Mouse (Mus musculus): Measurements from ENCODE around the gene Fgf14. TPM values are rescaled to one million over a fixed set of nuclear protein-coding genes. Genes with fewer than 3 reads are reported as not detected.
"Not testable (repeated sequence)": the region's sequence is repeated elsewhere in the genome, so short reads cannot be mapped to it uniquely, and the experiment has no call there.

Fgf14 gene
- polyA plus RNA-seq, 1 experiment from 2014 or later = 10.5 TPM

GRCm38 (mm10) chr14:124037434-124037833 is 639.5 kb downstream of the Fgf14 start:
- no peaks in the 10 kb centered on the region for H3K27me3 ChIP-seq (ENCODE audit: control insufficient read depth, insufficient read depth, low read length)
- no peaks in the 10 kb centered on the region for H3K36me3 ChIP-seq (ENCODE audit: control insufficient read depth, insufficient read depth, low read length)
- peak; percentile 54; the same call in 1 of the 2 replicates for ATAC-seq (ENCODE audit: low FRiP score)
- no peak overlapping the region for H3K4me3 ChIP-seq (ENCODE audit: low read depth, low read length)
- H3K4me1 ChIP-seq (ENCODE audit: control insufficient read depth, insufficient read depth, low read length) = peaks cover 2% of the 10 kb centered on the region; the same call in 1 of the 2 replicates
- no peak overlapping the region for H3K27ac ChIP-seq (ENCODE audit: low read depth, low read length)
- H3K4me2 ChIP-seq = no peak overlapping the region
- no peak for DNase-seq (ENCODE audit: low spot score, missing footprints)
- H3K9ac ChIP-seq (ENCODE audit: low read length) = no peak overlapping the region
- 68% methylated on average over 4 of the region's 4 CpGs for WGBS
- no peaks in the 10 kb centered on the region for H3K9me3 ChIP-seq (ENCODE audit: control insufficient read depth, low read length)

GRCm38 (mm10) chr14:124036575-124037205 is 640.2 kb downstream of the Fgf14 start:
- no peak overlapping the region for H3K27ac ChIP-seq (ENCODE audit: low read depth, low read length)
- no peaks in the 10 kb centered on the region for H3K36me3 ChIP-seq (ENCODE audit: control insufficient read depth, insufficient read depth, low read length)
- no peak overlapping the region for H3K4me3 ChIP-seq (ENCODE audit: low read depth, low read length)
- peaks cover 2% of the 10 kb centered on the region; the same call in 1 of the 2 replicates for H3K4me1 ChIP-seq (ENCODE audit: control insufficient read depth, insufficient read depth, low read length)
- ATAC-seq (ENCODE audit: low FRiP score) (peak; percentile 67), DNase-seq (ENCODE audit: low spot score, missing footprints) (no peak)
- no peaks in the 10 kb centered on the region for H3K27me3 ChIP-seq (ENCODE audit: control insufficient read depth, insufficient read depth, low read length)
- 32% methylated on average over 1 of the region's 1 CpGs for WGBS
- H3K9me3 ChIP-seq (ENCODE audit: control insufficient read depth, low read length) = no peaks in the 10 kb centered on the region
- H3K9ac ChIP-seq (ENCODE audit: low read length) = no peak overlapping the region
- H3K4me2 ChIP-seq = no peak overlapping the region

GRCm38 (mm10) chr14:124033302-124033701 is 643.6 kb downstream of the Fgf14 start:
- not testable (repeated sequence) for H3K9ac ChIP-seq (ENCODE audit: low read length); H3K9me3 ChIP-seq (ENCODE audit: control insufficient read depth, low read length); H3K36me3 ChIP-seq (ENCODE audit: control insufficient read depth, insufficient read depth, low read length); H3K27me3 ChIP-seq (ENCODE audit: control insufficient read depth, insufficient read depth, low read length); H3K4me1 ChIP-seq (ENCODE audit: control insufficient read depth, insufficient read depth, low read length); DNase-seq (ENCODE audit: low spot score, missing footprints); H3K4me2 ChIP-seq; ATAC-seq (ENCODE audit: low FRiP score); H3K27ac ChIP-seq (ENCODE audit: low read depth, low read length); H3K4me3 ChIP-seq (ENCODE audit: low read depth, low read length)
- 43% methylated on average over 3 of the region's 3 CpGs for WGBS

- WGBS = 91% methylated on average over 1 of the region's 1 CpGs
- DNase-seq (ENCODE audit: low spot score, missing footprints) (no peak), ATAC-seq (ENCODE audit: low FRiP score) (no peak)
- Histone ChIP-seq H3K4me2 (no peak overlapping the region), H3K27me3 (ENCODE audit: control insufficient read depth, insufficient read depth, low read length) (no peaks in the 10 kb centered on the region), H3K4me3 (ENCODE audit: low read depth, low read length) (no peak overlapping the region), H3K4me1 (ENCODE audit: control insufficient read depth, insufficient read depth, low read length) (no peaks in the 10 kb centered on the region), H3K27ac (ENCODE audit: low read depth, low read length) (no peak overlapping the region), H3K9me3 (ENCODE audit: control insufficient read depth, low read length) (no peaks in the 10 kb centered on the region), H3K36me3 (ENCODE audit: control insufficient read depth, insufficient read depth, low read length) (no peaks in the 10 kb centered on the region), H3K9ac (ENCODE audit: low read length) (no peak overlapping the region)
Measured at GRCm38 (mm10) chr14:124027886-124028670, 648.8 kb downstream of the Fgf14 start.

- no peak overlapping the region for H3K27ac ChIP-seq (ENCODE audit: low read depth, low read length)
- H3K4me3 ChIP-seq (ENCODE audit: low read depth, low read length) = no peak overlapping the region
- ATAC-seq (ENCODE audit: low FRiP score) = no peak
- peak; percentile 47 for DNase-seq (ENCODE audit: low spot score, missing footprints)
- H3K9me3 ChIP-seq (ENCODE audit: control insufficient read depth, low read length) = no peaks in the 10 kb centered on the region
- H3K4me1 ChIP-seq (ENCODE audit: control insufficient read depth, insufficient read depth, low read length) = no peaks in the 10 kb centered on the region
- no peak overlapping the region for H3K4me2 ChIP-seq
- 70% methylated on average over 2 of the region's 2 CpGs for whole genome bisulfite sequencing
- H3K27me3 ChIP-seq (ENCODE audit: control insufficient read depth, insufficient read depth, low read length) = no peaks in the 10 kb centered on the region
- H3K9ac ChIP-seq (ENCODE audit: low read length) = no peak overlapping the region
- no peaks in the 10 kb centered on the region for H3K36me3 ChIP-seq (ENCODE audit: control insufficient read depth, insufficient read depth, low read length)
Measured at GRCm38 (mm10) chr14:123990591-123991195, 686.2 kb downstream of the Fgf14 start.

- Histone ChIP-seq H3K4me1 (ENCODE audit: control insufficient read depth, insufficient read depth, low read length) (no peaks in the 10 kb centered on the region), H3K4me3 (ENCODE audit: low read depth, low read length) (no peak overlapping the region), H3K36me3 (ENCODE audit: control insufficient read depth, insufficient read depth, low read length) (no peaks in the 10 kb centered on the region), H3K4me2 (no peak overlapping the region), H3K9ac (ENCODE audit: low read length) (no peak overlapping the region), H3K27me3 (ENCODE audit: control insufficient read depth, insufficient read depth, low read length) (no peaks in the 10 kb centered on the region), H3K9me3 (ENCODE audit: control insufficient read depth, low read length) (no peaks in the 10 kb centered on the region), H3K27ac (ENCODE audit: low read depth, low read length) (no peak overlapping the region)
- WGBS = 89% methylated on average over 6 of the region's 6 CpGs
- no peak for DNase-seq (ENCODE audit: low spot score, missing footprints)
- no peak for ATAC-seq (ENCODE audit: low FRiP score)
Measured at GRCm38 (mm10) chr14:123967996-123968395, 708.9 kb downstream of the Fgf14 start.

- Histone ChIP-seq H3K9me3 (ENCODE audit: control insufficient read depth, low read length) (no peaks in the 10 kb centered on the region), H3K4me1 (ENCODE audit: control insufficient read depth, insufficient read depth, low read length) (no peaks in the 10 kb centered on the region), H3K9ac (ENCODE audit: low read length) (no peak overlapping the region), H3K27me3 (ENCODE audit: control insufficient read depth, insufficient read depth, low read length) (no peaks in the 10 kb centered on the region), H3K4me3 (ENCODE audit: low read depth, low read length) (no peak overlapping the region), H3K27ac (ENCODE audit: low read depth, low read length) (no peak overlapping the region), H3K36me3 (ENCODE audit: control insufficient read depth, insufficient read depth, low read length) (no peaks in the 10 kb centered on the region), H3K4me2 (no peak overlapping the region)
- WGBS = 72% methylated on average over 2 of the region's 2 CpGs
- ATAC-seq (ENCODE audit: low FRiP score) = no peak
- DNase-seq (ENCODE audit: low spot score, missing footprints) = no peak
Measured at GRCm38 (mm10) chr14:123966531-123966930, 710.4 kb downstream of the Fgf14 start.

Data from midbrain, embryonic 11.5 days (tissue).